Mouse (Mus musculus) brown adipose tissue, adult 24 weeks (tissue): ENCODE measurements around the gene Slc12a8. TPM values are rescaled to one million over a fixed set of nuclear protein-coding genes. Genes with fewer than 3 reads are reported as not detected.

Experiments used
- H3K27ac ChIP-seq: fragments of 200-500 bp; replicated peaks from 2 replicates; pipeline ENCODE4 v1.5.1; 2012; ENCODE audit warnings: low read depth, mild to moderate bottlenecking, low read length
- H3K4me1 ChIP-seq: fragments of 200-500 bp; 2 replicates; pipeline ENCODE4 v1.6.1; 2012; ENCODE audit warnings: low read length, mixed read lengths; ENCODE audit not compliant: control insufficient read depth, insufficient read depth, insufficient read length
- H3K4me3 ChIP-seq: fragments of 200-500 bp; 2 replicates; pipeline ENCODE4 v1.5.1; 2012; ENCODE audit warnings: low read depth, mild to moderate bottlenecking, low read length, moderate library complexity; ENCODE audit not compliant: insufficient read depth
- polyA plus RNA-seq: library from polyadenylated mRNA; stranded (reverse); fragments of >200 nt; gene quantifications from 2 replicates; pipeline ENCODE4 v1.2.4, GENCODE M21; 2012; ENCODE audit not compliant: missing spikeins, insufficient read depth, insufficient read length

The Slc12a8 gene
- polyA plus RNA-seq, 1 experiment = not detected

GRCm38 (mm10) chr16:33566467-33566866 lies 49.3 kb downstream of the Slc12a8 start:
- no peak overlapping the region for H3K4me3 ChIP-seq
- H3K27ac ChIP-seq = no peak overlapping the region
- peaks cover 15% of the 10 kb centered on the region for H3K4me1 ChIP-seq

- Histone ChIP-seq H3K4me1 (peaks cover 12% of the 10 kb centered on the region), H3K27ac (no peak overlapping the region), H3K4me3 (no peak overlapping the region)
Measured at GRCm38 (mm10) chr16:33567736-33568135, 50.6 kb downstream of the Slc12a8 start.

GRCm38 (mm10) chr16:33568269-33569016 lies 51.3 kb downstream of the Slc12a8 start:
- Histone ChIP-seq H3K27ac (no peak overlapping the region), H3K4me3 (no peak overlapping the region), H3K4me1 (peaks cover 5% of the 10 kb centered on the region)

- no peak overlapping the region for H3K4me3 ChIP-seq
- H3K4me1 ChIP-seq = peaks cover 5% of the 10 kb centered on the region; the same call in 1 of the 2 replicates
- H3K27ac ChIP-seq = no peak overlapping the region
Measured at GRCm38 (mm10) chr16:33572646-33573045, 55.5 kb downstream of the Slc12a8 start.

GRCm38 (mm10) chr16:33573703-33574102 lies 56.6 kb downstream of the Slc12a8 start:
- H3K4me1 ChIP-seq = peaks cover 3% of the 10 kb centered on the region; the same call in 1 of the 2 replicates
- no peak overlapping the region for H3K27ac ChIP-seq
- no peak overlapping the region for H3K4me3 ChIP-seq

GRCm38 (mm10) chr16:33575728-33576127 lies 58.6 kb downstream of the Slc12a8 start:
- no peak overlapping the region for H3K27ac ChIP-seq
- no peak overlapping the region for H3K4me3 ChIP-seq
- peaks cover 9% of the 10 kb centered on the region for H3K4me1 ChIP-seq

GRCm38 (mm10) chr16:33576271-33577189 lies 59.4 kb downstream of the Slc12a8 start:
- Histone ChIP-seq H3K27ac (peak overlapping the region; percentile 66), H3K4me1 (peaks cover 13% of the 10 kb centered on the region), H3K4me3 (no peak overlapping the region)

GRCm38 (mm10) chr16:33578462-33578861 lies 61.3 kb downstream of the Slc12a8 start:
- Histone ChIP-seq H3K27ac (no peak overlapping the region), H3K4me3 (no peak overlapping the region), H3K4me1 (peaks cover 23% of the 10 kb centered on the region)

- H3K4me3 ChIP-seq = no peak overlapping the region
- peaks cover 26% of the 10 kb centered on the region for H3K4me1 ChIP-seq
- peak overlapping the region; percentile 62 for H3K27ac ChIP-seq
Measured at GRCm38 (mm10) chr16:33580331-33580730, 63.2 kb downstream of the Slc12a8 start.

GRCm38 (mm10) chr16:33580736-33581241 lies 63.7 kb downstream of the Slc12a8 start:
- no peak overlapping the region for H3K4me3 ChIP-seq
- peaks cover 26% of the 10 kb centered on the region for H3K4me1 ChIP-seq
- peak overlapping the region; percentile 76 for H3K27ac ChIP-seq

GRCm38 (mm10) chr16:33581661-33582099 lies 64.6 kb downstream of the Slc12a8 start:
- Histone ChIP-seq H3K4me3 (no peak overlapping the region), H3K4me1 (peaks cover 24% of the 10 kb centered on the region), H3K27ac (peak overlapping the region; percentile 73)

GRCm38 (mm10) chr16:33582495-33582894 lies 65.4 kb downstream of the Slc12a8 start:
- Histone ChIP-seq H3K4me1 (peaks cover 30% of the 10 kb centered on the region), H3K27ac (peak overlapping the region; percentile 67), H3K4me3 (no peak overlapping the region)

GRCm38 (mm10) chr16:33583333-33583732 lies 66.2 kb downstream of the Slc12a8 start:
- peak overlapping the region; percentile 81 for H3K27ac ChIP-seq
- no peak overlapping the region for H3K4me3 ChIP-seq
- H3K4me1 ChIP-seq = peaks cover 30% of the 10 kb centered on the region

GRCm38 (mm10) chr16:33583881-33584454 lies 66.8 kb downstream of the Slc12a8 start:
- H3K4me3 ChIP-seq = peak overlapping the region; percentile 24
- H3K4me1 ChIP-seq = peaks cover 30% of the 10 kb centered on the region
- H3K27ac ChIP-seq = peak overlapping the region; percentile 81
